Mouse (Mus musculus): ENCODE results near the gene Rbm45. TPM values are rescaled to one million over a fixed set of nuclear protein-coding genes. Genes with fewer than 3 reads are reported as not detected.

Gene Rbm45
- polyA plus RNA-seq, 1 experiment from 2014 or later: 15.4 TPM

GRCm38 (mm10) chr2:76338215-76339156 lies 31.3 kb upstream of the Rbm45 start, which contains the start of gene Pde11a:
Pde11a (minus strand) TSS chr2:76338774.
- 18% methylated on average over 40 of the region's 41 CpGs for WGBS
- Histone ChIP-seq H3K9ac (replicated peaks; ENCODE audit: low read depth, low read length) (peak within 1 kb of the TSS; percentile 58), H3K9me3 (ENCODE audit: control insufficient read depth, low read length) (no peaks in the 10 kb centered on the region), H3K27me3 (ENCODE audit: control insufficient read depth, insufficient read depth, low read length) (0 out of 2 replicates have a peak, but pooled peaks cover 3% of the 10 kb centered on the region), H3K4me2 (ENCODE audit: low read depth, low read length) (peak within 1 kb of the TSS; percentile 86), H3K4me3 (ENCODE audit: low read depth, low read length) (peak within 1 kb of the TSS; percentile 40), H3K4me1 (ENCODE audit: control insufficient read depth, insufficient read depth, low read length) (peaks cover 5% of the 10 kb centered on the region; the same call in 1 of the 2 replicates), H3K27ac (ENCODE audit: low read depth, low read length) (no peak within 1 kb of the TSS), H3K36me3 (ENCODE audit: control insufficient read depth, insufficient read depth, low read length) (no peaks in the 10 kb centered on the region)
- peak; percentile 71 for ATAC-seq (ENCODE audit: low read depth)

GRCm38 (mm10) chr2:76342146-76342545 lies 27.6 kb upstream of the Rbm45 start:
- Histone ChIP-seq H3K9ac (replicated peaks; ENCODE audit: low read depth, low read length) (no peak overlapping the region), H3K9me3 (ENCODE audit: control insufficient read depth, low read length) (no peaks in the 10 kb centered on the region), H3K4me3 (ENCODE audit: low read depth, low read length) (no peak overlapping the region), H3K4me2 (ENCODE audit: low read depth, low read length) (no peak overlapping the region), H3K27me3 (ENCODE audit: control insufficient read depth, insufficient read depth, low read length) (0 out of 2 replicates have a peak, but pooled peaks cover 3% of the 10 kb centered on the region), H3K36me3 (ENCODE audit: control insufficient read depth, insufficient read depth, low read length) (no peaks in the 10 kb centered on the region), H3K27ac (ENCODE audit: low read depth, low read length) (no peak overlapping the region), H3K4me1 (ENCODE audit: control insufficient read depth, insufficient read depth, low read length) (peaks cover 5% of the 10 kb centered on the region; the same call in 1 of the 2 replicates)
- no peak for ATAC-seq (ENCODE audit: low read depth)
- WGBS: 86% methylated on average over 9 of the region's 9 CpGs

GRCm38 (mm10) chr2:76347839-76348238 lies 21.9 kb upstream of the Rbm45 start:
- Histone ChIP-seq H3K36me3 (ENCODE audit: control insufficient read depth, insufficient read depth, low read length) (no peaks in the 10 kb centered on the region), H3K27ac (ENCODE audit: low read depth, low read length) (no peak overlapping the region), H3K4me2 (ENCODE audit: low read depth, low read length) (no peak overlapping the region), H3K4me3 (ENCODE audit: low read depth, low read length) (no peak overlapping the region), H3K9ac (replicated peaks; ENCODE audit: low read depth, low read length) (no peak overlapping the region), H3K4me1 (ENCODE audit: control insufficient read depth, insufficient read depth, low read length) (no peaks in the 10 kb centered on the region), H3K27me3 (ENCODE audit: control insufficient read depth, insufficient read depth, low read length) (no peaks in the 10 kb centered on the region), H3K9me3 (ENCODE audit: control insufficient read depth, low read length) (no peaks in the 10 kb centered on the region)
- no peak for ATAC-seq (ENCODE audit: low read depth)
- WGBS: 78% methylated on average over 6 of the region's 6 CpGs

GRCm38 (mm10) chr2:76360226-76360625 lies 9.6 kb upstream of the Rbm45 start, which contains the start of gene Cyct:
Cyct (minus strand) TSS chr2:76360450.
- ATAC-seq (ENCODE audit: low read depth): no peak
- no peaks in the 10 kb centered on the region for H3K27me3 ChIP-seq (ENCODE audit: control insufficient read depth, insufficient read depth, low read length)
- H3K36me3 ChIP-seq (ENCODE audit: control insufficient read depth, insufficient read depth, low read length): no peaks in the 10 kb centered on the region
- H3K9me3 ChIP-seq (ENCODE audit: control insufficient read depth, low read length): no peaks in the 10 kb centered on the region
- no peak within 1 kb of the TSS for H3K27ac ChIP-seq (ENCODE audit: low read depth, low read length)
- no peaks in the 10 kb centered on the region for H3K4me1 ChIP-seq (ENCODE audit: control insufficient read depth, insufficient read depth, low read length)
- WGBS: 86% methylated on average over 11 of the region's 11 CpGs
- H3K4me3 ChIP-seq (ENCODE audit: low read depth, low read length): no peak within 1 kb of the TSS
- H3K9ac ChIP-seq (replicated peaks; ENCODE audit: low read depth, low read length): no peak within 1 kb of the TSS
- H3K4me2 ChIP-seq (ENCODE audit: low read depth, low read length): no peak within 1 kb of the TSS

GRCm38 (mm10) chr2:76362111-76362510 lies 7.7 kb upstream of the Rbm45 start:
- Histone ChIP-seq H3K9ac (replicated peaks; ENCODE audit: low read depth, low read length) (no peak overlapping the region), H3K9me3 (ENCODE audit: control insufficient read depth, low read length) (no peaks in the 10 kb centered on the region), H3K27ac (ENCODE audit: low read depth, low read length) (no peak overlapping the region), H3K4me3 (ENCODE audit: low read depth, low read length) (no peak overlapping the region), H3K4me1 (ENCODE audit: control insufficient read depth, insufficient read depth, low read length) (no peaks in the 10 kb centered on the region), H3K36me3 (ENCODE audit: control insufficient read depth, insufficient read depth, low read length) (no peaks in the 10 kb centered on the region), H3K4me2 (ENCODE audit: low read depth, low read length) (no peak overlapping the region), H3K27me3 (ENCODE audit: control insufficient read depth, insufficient read depth, low read length) (no peaks in the 10 kb centered on the region)
- ATAC-seq (ENCODE audit: low read depth): no peak
- WGBS: 57% methylated on average over 2 of the region's 2 CpGs

GRCm38 (mm10) chr2:76365811-76366210 lies 4.0 kb upstream of the Rbm45 start:
- Histone ChIP-seq H3K9ac (replicated peaks; ENCODE audit: low read depth, low read length) (no peak overlapping the region), H3K27me3 (ENCODE audit: control insufficient read depth, insufficient read depth, low read length) (no peaks in the 10 kb centered on the region)
- ATAC-seq (ENCODE audit: low read depth): no peak

GRCm38 (mm10) chr2:76367188-76367922 lies 2.4 kb upstream of the Rbm45 start:
- no peak overlapping the region for H3K27ac ChIP-seq (ENCODE audit: low read depth, low read length)
- H3K4me3 ChIP-seq (ENCODE audit: low read depth, low read length): no peak overlapping the region
- H3K27me3 ChIP-seq (ENCODE audit: control insufficient read depth, insufficient read depth, low read length): no peaks in the 10 kb centered on the region
- WGBS: 22% methylated on average over 9 of the region's 9 CpGs
- H3K9me3 ChIP-seq (ENCODE audit: control insufficient read depth, low read length): no peaks in the 10 kb centered on the region
- peaks cover 6% of the 10 kb centered on the region for H3K4me1 ChIP-seq (ENCODE audit: control insufficient read depth, insufficient read depth, low read length)
- no peaks in the 10 kb centered on the region for H3K36me3 ChIP-seq (ENCODE audit: control insufficient read depth, insufficient read depth, low read length)
- no peak for ATAC-seq (ENCODE audit: low read depth)
- no peak overlapping the region for H3K4me2 ChIP-seq (ENCODE audit: low read depth, low read length)
- H3K9ac ChIP-seq (replicated peaks; ENCODE audit: low read depth, low read length): no peak overlapping the region

More at GRCm38 (mm10) chr2:76365811-76366210, 4.0 kb upstream of the Rbm45 start:
- H3K9me3 ChIP-seq (ENCODE audit: control insufficient read depth, low read length): no peaks in the 10 kb centered on the region
- no peak overlapping the region for H3K4me2 ChIP-seq (ENCODE audit: low read depth, low read length)
- H3K27ac ChIP-seq (ENCODE audit: low read depth, low read length): no peak overlapping the region
- WGBS: 71% methylated on average over 4 of the region's 4 CpGs
- peaks cover 2% of the 10 kb centered on the region for H3K4me1 ChIP-seq (ENCODE audit: control insufficient read depth, insufficient read depth, low read length)
- H3K36me3 ChIP-seq (ENCODE audit: control insufficient read depth, insufficient read depth, low read length): no peaks in the 10 kb centered on the region
- H3K4me3 ChIP-seq (ENCODE audit: low read depth, low read length): no peak overlapping the region

GRCm38 (mm10) chr2:76368861-76369660 lies 723 bp upstream of the Rbm45 start:
- ATAC-seq (ENCODE audit: low read depth): 0 out of 2 replicates have a peak, but pooled peaks have one; percentile 7
- WGBS: 82% methylated on average over 13 of the region's 13 CpGs
- Histone ChIP-seq H3K36me3 (ENCODE audit: control insufficient read depth, insufficient read depth, low read length) (peaks cover 11% of the 10 kb centered on the region; the same call in 1 of the 2 replicates), H3K4me2 (ENCODE audit: low read depth, low read length) (no peak overlapping the region), H3K27ac (ENCODE audit: low read depth, low read length) (no peak overlapping the region), H3K4me1 (ENCODE audit: control insufficient read depth, insufficient read depth, low read length) (peaks cover 6% of the 10 kb centered on the region), H3K4me3 (ENCODE audit: low read depth, low read length) (0 out of 2 replicates have a peak overlapping the region, but pooled peaks have one; percentile 60), H3K9me3 (ENCODE audit: control insufficient read depth, low read length) (no peaks in the 10 kb centered on the region), H3K27me3 (ENCODE audit: control insufficient read depth, insufficient read depth, low read length) (no peaks in the 10 kb centered on the region), H3K9ac (replicated peaks; ENCODE audit: low read depth, low read length) (no peak overlapping the region)
